Mouse (Mus musculus): ENCODE measurements around the gene Xpo5. TPM values are rescaled to one million over a fixed set of nuclear protein-coding genes. Genes with fewer than 3 reads are reported as not detected.
A peak's percentile ranks its signal among the peaks of the same experiment; 100 is the strongest.

The Xpo5 gene
- polyA plus RNA-seq, 1 experiment = 4.5 TPM

GRCm38 (mm10) chr17:46252571-46253451, 50.2 kb downstream of the Xpo5 start:
- H3K4me1 ChIP-seq = peaks cover 53% of the 10 kb centered on the region
- H3K36me3 ChIP-seq (replicated peaks; ENCODE audit: low read length) = peaks cover 57% of the 10 kb centered on the region
- no peaks in the 10 kb centered on the region for H3K9me3 ChIP-seq
- TF ChIP-seq FLI1 (IDR thresholded peaks at IDR 0.05; ENCODE audit: low read length) (no peak), GATA1 (IDR thresholded peaks at IDR 0.05; ENCODE audit: borderline replicate concordance, low read length) (no peak)
- peaks cover 23% of the 10 kb centered on the region for H3K27me3 ChIP-seq (replicated peaks)
- peak overlapping the region; percentile 92 for H3K4me3 ChIP-seq (replicated peaks)

GRCm38 (mm10) chr17:46253452-46254084, 51.0 kb downstream of the Xpo5 start, which contains the start of gene Lrrc73:
Lrrc73 (plus strand) TSS chr17:46253531.
- Histone ChIP-seq H3K4me3 (replicated peaks) (peak within 1 kb of the TSS; percentile 92), H3K36me3 (replicated peaks; ENCODE audit: low read length) (peaks cover 64% of the 10 kb centered on the region), H3K27me3 (replicated peaks) (peaks cover 23% of the 10 kb centered on the region), H3K4me1 (peaks cover 57% of the 10 kb centered on the region), H3K9me3 (no peaks in the 10 kb centered on the region)
- TF ChIP-seq GATA1 (IDR thresholded peaks at IDR 0.05; ENCODE audit: borderline replicate concordance, low read length) (no peak), FLI1 (IDR thresholded peaks at IDR 0.05; ENCODE audit: low read length) (no peak)

GRCm38 (mm10) chr17:46254106-46254505, 51.5 kb downstream of the Xpo5 start:
- H3K4me3 ChIP-seq (replicated peaks) = peak overlapping the region; percentile 92
- no peaks in the 10 kb centered on the region for H3K9me3 ChIP-seq
- H3K27me3 ChIP-seq (replicated peaks) = peaks cover 23% of the 10 kb centered on the region
- H3K36me3 ChIP-seq (replicated peaks; ENCODE audit: low read length) = peaks cover 66% of the 10 kb centered on the region
- peaks cover 55% of the 10 kb centered on the region for H3K4me1 ChIP-seq
- TF ChIP-seq GATA1 (IDR thresholded peaks at IDR 0.05; ENCODE audit: borderline replicate concordance, low read length) = no peak
- TF ChIP-seq FLI1 (IDR thresholded peaks at IDR 0.05; ENCODE audit: low read length) = no peak

GRCm38 (mm10) chr17:46255147-46255546, 52.6 kb downstream of the Xpo5 start:
- Histone ChIP-seq H3K27me3 (replicated peaks) (peaks cover 23% of the 10 kb centered on the region), H3K36me3 (replicated peaks; ENCODE audit: low read length) (peaks cover 66% of the 10 kb centered on the region), H3K4me1 (peaks cover 52% of the 10 kb centered on the region), H3K9me3 (no peaks in the 10 kb centered on the region), H3K4me3 (replicated peaks) (no peak overlapping the region)
- no peak for TF ChIP-seq GATA1 (IDR thresholded peaks at IDR 0.05; ENCODE audit: borderline replicate concordance, low read length)
- TF ChIP-seq FLI1 (IDR thresholded peaks at IDR 0.05; ENCODE audit: low read length) = no peak

- TF ChIP-seq FLI1 (IDR thresholded peaks at IDR 0.05; ENCODE audit: low read length) (no peak), GATA1 (IDR thresholded peaks at IDR 0.05; ENCODE audit: borderline replicate concordance, low read length) (no peak)
- Histone ChIP-seq H3K4me3 (replicated peaks) (no peak overlapping the region), H3K4me1 (peaks cover 37% of the 10 kb centered on the region), H3K9me3 (no peaks in the 10 kb centered on the region), H3K36me3 (replicated peaks; ENCODE audit: low read length) (peaks cover 72% of the 10 kb centered on the region), H3K27me3 (replicated peaks) (peaks cover 23% of the 10 kb centered on the region)
Measured at GRCm38 (mm10) chr17:46258279-46259053, 55.9 kb downstream of the Xpo5 start.

- H3K36me3 ChIP-seq (replicated peaks; ENCODE audit: low read length) = peaks cover 84% of the 10 kb centered on the region
- H3K4me3 ChIP-seq (replicated peaks) = no peak overlapping the region
- TF ChIP-seq GATA1 (IDR thresholded peaks at IDR 0.05; ENCODE audit: borderline replicate concordance, low read length) (no peak), FLI1 (IDR thresholded peaks at IDR 0.05; ENCODE audit: low read length) (no peak)
- peaks cover 13% of the 10 kb centered on the region for H3K27me3 ChIP-seq (replicated peaks)
- peaks cover 26% of the 10 kb centered on the region for H3K4me1 ChIP-seq
- no peaks in the 10 kb centered on the region for H3K9me3 ChIP-seq
Measured at GRCm38 (mm10) chr17:46259675-46260074, 57.1 kb downstream of the Xpo5 start.

GRCm38 (mm10) chr17:46262201-46262694, 59.7 kb downstream of the Xpo5 start:
- Histone ChIP-seq H3K4me3 (replicated peaks) (no peak overlapping the region), H3K4me1 (peaks cover 24% of the 10 kb centered on the region), H3K9me3 (no peaks in the 10 kb centered on the region), H3K27me3 (replicated peaks) (no peaks in the 10 kb centered on the region), H3K36me3 (replicated peaks; ENCODE audit: low read length) (peaks cover 99% of the 10 kb centered on the region)
- TF ChIP-seq GATA1 (IDR thresholded peaks at IDR 0.05; ENCODE audit: borderline replicate concordance, low read length) (no peak), FLI1 (IDR thresholded peaks at IDR 0.05; ENCODE audit: low read length) (no peak)

GRCm38 (mm10) chr17:46265502-46265901, 62.9 kb downstream of the Xpo5 start:
- H3K36me3 ChIP-seq (replicated peaks; ENCODE audit: low read length) = peaks cover 96% of the 10 kb centered on the region
- no peak for TF ChIP-seq FLI1 (IDR thresholded peaks at IDR 0.05; ENCODE audit: low read length)
- no peak for TF ChIP-seq GATA1 (IDR thresholded peaks at IDR 0.05; ENCODE audit: borderline replicate concordance, low read length)
- no peak overlapping the region for H3K4me3 ChIP-seq (replicated peaks)
- peaks cover 5% of the 10 kb centered on the region for H3K4me1 ChIP-seq
- no peaks in the 10 kb centered on the region for H3K9me3 ChIP-seq
- H3K27me3 ChIP-seq (replicated peaks) = no peaks in the 10 kb centered on the region

GRCm38 (mm10) chr17:46265918-46266618, 63.5 kb downstream of the Xpo5 start:
- no peaks in the 10 kb centered on the region for H3K9me3 ChIP-seq
- H3K4me1 ChIP-seq = no peaks in the 10 kb centered on the region; the same call in 1 of the 2 replicates
- H3K4me3 ChIP-seq (replicated peaks) = no peak overlapping the region
- TF ChIP-seq FLI1 (IDR thresholded peaks at IDR 0.05; ENCODE audit: low read length) (no peak), GATA1 (IDR thresholded peaks at IDR 0.05; ENCODE audit: borderline replicate concordance, low read length) (no peak)
- no peaks in the 10 kb centered on the region for H3K27me3 ChIP-seq (replicated peaks)
- H3K36me3 ChIP-seq (replicated peaks; ENCODE audit: low read length) = peaks cover 96% of the 10 kb centered on the region

Measured in megakaryocyte, embryonic 14.5 days (primary cell).